In genomic region chr15:78778077-78778870, GRCm38 (mm10) we compare ENCODE assay signal across 9 mouse cellular contexts. TPM values are rescaled to one million over a fixed set of nuclear protein-coding genes. Genes with fewer than 3 reads are reported as not detected.
A peak's percentile ranks its signal among the peaks of the same experiment; 100 is the strongest.
DNase-seq lines count a peak whose midpoint lies in the region; ATAC-seq lines count a peak whose summit lies in the region.
"Had no signal": no experiment of that assay in that cellular context is flagged by ENCODE, and none has a peak within 500 bp of the region (broad histone marks: within the 10 kb centered on the region; RNA-seq: fewer than 3 reads in every experiment).

No protein-coding gene starts in this region.

- H3K36me3 ChIP-seq in hindbrain, embryonic 14.5 days (replicated peaks; ENCODE audit: control insufficient read depth, insufficient read depth): no peaks in the 10 kb centered on the region

- H3K27me3 ChIP-seq in hindbrain, embryonic 14.5 days (ENCODE audit: control insufficient read depth, insufficient read depth, low read length): no peaks in the 10 kb centered on the region
- H3K27me3 ChIP-seq: stomach, embryonic 15.5 days had no signal

- peak; percentile 94 for DNase-seq in R1 (ENCODE audit: low read depth, low spot score)
- peak; percentile 89 for DNase-seq in cerebellum, adult 9-10 months
- DNase-seq in frontal cortex, postnatal 10 days (ENCODE audit: low spot score in 2 of 2): peak; percentile 81 to 84
- peak; percentile 85 for DNase-seq in hindbrain, embryonic 14.5 days (ENCODE audit: low spot score)
- DNase-seq in layer of hippocampus, postnatal 36 days: peak; percentile 89 to 90
- DNase-seq in lung, postnatal 25 days (ENCODE audit: low spot score): peak; percentile 93
- peak; percentile 91 to 92 for DNase-seq in right cerebral cortex, postnatal 10 days (ENCODE audit: low spot score in 2 of 2)
- DNase-seq in urinary bladder, postnatal 36 days (ENCODE audit: low spot score in 2 of 2): peak; percentile 67 to 86

- H3K27ac ChIP-seq in hindbrain, embryonic 14.5 days: no peak overlapping the region
- H3K27ac ChIP-seq: stomach, embryonic 15.5 days had no signal

- 48% methylated on average over 14 of the region's 15 CpGs for WGBS in hindbrain, embryonic 14.5 days

- 0 out of 2 replicates have a peak overlapping the region, but pooled peaks have one; percentile 24 for H3K9ac ChIP-seq in hindbrain, embryonic 14.5 days
- H3K9ac ChIP-seq: stomach, embryonic 15.5 days had no signal

- H3K4me2 ChIP-seq in hindbrain, embryonic 14.5 days (replicated peaks): no peak overlapping the region
- H3K4me2 ChIP-seq: stomach, embryonic 15.5 days had no signal

- H3K4me1 ChIP-seq in hindbrain, embryonic 14.5 days (replicated peaks; ENCODE audit: control insufficient read depth, insufficient read depth, low read length): peaks cover 3% of the 10 kb centered on the region

- H3K9me3 ChIP-seq in hindbrain, embryonic 14.5 days (ENCODE audit: control insufficient read depth, low read length): no peaks in the 10 kb centered on the region
- H3K9me3 ChIP-seq: stomach, embryonic 15.5 days had no signal

- ATAC-seq in hindbrain, embryonic 14.5 days (ENCODE audit: low FRiP score): no peak

- H3K4me3 ChIP-seq in hindbrain, embryonic 14.5 days (replicated peaks; ENCODE audit: low read length): no peak overlapping the region
- H3K4me3 ChIP-seq: stomach, embryonic 15.5 days had no signal

RNA-seq across cellular contexts. Expression of gene Mfng, which starts 5.0 kb away (rescaled TPM):
- polyA plus RNA-seq in hindbrain, embryonic 14.5 days (2014; fragmentation: Nextera tagmentation; extraction: Ambion mirVana): 11.7 and 12.5 TPM in 2 replicates
- 1 to 10 TPM; 5.4 to 6.2 TPM for total RNA-seq in layer of hippocampus, postnatal 36 days (2021)

RNA-seq across cellular contexts. Expression of gene Card10, which starts 24.6 kb away (rescaled TPM):
- polyA plus RNA-seq in hindbrain, embryonic 14.5 days (2014; fragmentation: Nextera tagmentation; extraction: Ambion mirVana): 2.5 and 2.6 TPM in 2 replicates
- 1 to 10 TPM; 5.1 to 5.8 TPM for total RNA-seq in layer of hippocampus, postnatal 36 days (2021)

RNA-seq across cellular contexts. Expression of gene Elfn2, which starts 59.7 kb away (rescaled TPM):
- polyA plus RNA-seq in hindbrain, embryonic 14.5 days (2014; fragmentation: Nextera tagmentation; extraction: Ambion mirVana): 6.0 and 8.5 TPM in 2 replicates
- total RNA-seq in layer of hippocampus, postnatal 36 days (2021): 100 to 1,000 TPM; 181 to 207 TPM
